Mouse (Mus musculus) brain, embryonic 14.5 days (tissue): ENCODE measurements around the gene Rnf24.

Source experiments
- CTCF ChIP-seq: fragments of 200-500 bp; IDR thresholded peaks from 2 replicates; pipeline ENCODE4 v1.5.1; 2012; ENCODE audit warnings: inconsistent platforms, mild to moderate bottlenecking, moderate library complexity, borderline replicate concordance; ENCODE audit not compliant: insufficient read depth, insufficient read length; ENCODE audit errors: extremely low read depth
- POLR2A ChIP-seq: fragments of 200-500 bp; IDR thresholded peaks from 2 replicates; pipeline ENCODE4 v1.6.1; 2012; ENCODE audit warnings: mild to moderate bottlenecking, inconsistent platforms, borderline replicate concordance; ENCODE audit not compliant: poor library complexity, insufficient read depth, insufficient read length, severe bottlenecking; ENCODE audit errors: extremely low read depth

GRCm38 (mm10) chr2:131275493-131275892 lies 77.2 kb downstream of the Rnf24 start:
- TF ChIP-seq CTCF (no peak), POLR2A (no peak)
